Mouse (Mus musculus): Measurements from ENCODE around the gene Vwa5a.

Gene Vwa5a

DNA sequence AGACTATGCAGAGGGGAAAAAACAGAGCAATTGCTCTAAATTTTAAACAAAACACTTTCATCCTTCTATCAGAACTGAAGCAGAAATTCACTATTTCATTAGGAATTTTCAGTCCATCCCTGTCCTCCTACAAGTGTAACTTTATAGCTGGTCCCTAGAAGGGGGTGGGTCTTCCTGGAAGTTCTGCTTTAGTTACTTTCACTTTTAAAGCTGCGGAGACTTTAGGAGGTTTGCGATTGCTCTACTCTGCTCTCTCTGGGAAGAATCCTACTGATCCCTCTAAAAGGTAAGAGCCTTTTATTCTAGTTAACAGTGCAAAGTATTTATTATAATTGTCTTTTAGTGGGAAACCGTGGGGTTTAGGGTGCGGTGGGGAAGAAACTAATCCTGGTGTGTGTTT is at the start of gene Vwa5a:
Gene Vwa5a, plus strand, starts transcription at position 167 of the 400 bp plus-strand sequence.
- DNase-seq (ENCODE audit: low read depth, low spot score) = peak; percentile 33

DNA sequence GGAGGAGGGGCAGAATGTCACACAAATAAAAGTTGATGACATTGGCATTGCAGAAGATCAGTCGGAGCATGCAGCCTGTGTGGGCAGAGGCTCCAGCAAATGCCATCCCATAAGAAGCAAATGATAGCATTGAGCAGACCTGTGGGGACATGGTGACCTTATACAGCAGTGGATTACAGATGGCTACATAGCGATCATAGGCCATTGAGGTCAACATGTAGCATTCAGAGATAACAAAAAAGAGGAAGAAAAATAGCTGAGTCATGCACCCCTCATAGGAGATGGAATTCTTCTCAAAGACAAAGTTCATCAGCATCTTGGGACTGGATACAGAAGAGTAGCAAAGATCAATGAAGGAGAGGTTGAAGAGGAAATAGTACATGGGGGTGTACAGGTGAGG is 45.2 kb upstream of the Vwa5a start:
- no peak for DNase-seq (ENCODE audit: low read depth, low spot score)

DNA sequence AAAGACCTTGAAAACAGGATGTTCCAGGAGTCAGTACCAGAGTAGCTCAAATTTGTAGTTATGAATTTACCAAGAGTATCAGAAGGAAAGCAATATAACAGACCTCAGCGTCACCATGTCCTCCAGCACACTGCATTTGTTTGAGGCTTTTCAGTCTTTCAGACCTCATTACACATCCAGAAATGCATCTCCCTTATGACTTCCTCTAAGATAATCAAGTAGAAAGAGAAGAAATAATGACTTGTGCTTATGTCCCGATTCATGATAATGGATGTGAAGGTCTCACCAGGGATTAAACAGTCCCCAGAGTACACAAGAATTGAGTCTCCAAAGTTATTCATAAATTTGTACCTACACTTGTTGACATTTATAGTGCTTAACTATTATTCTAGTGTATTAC is 43.6 kb upstream of the Vwa5a start, which contains the start of gene Olfr918:
Gene Olfr918, minus strand, starts transcription at position 101 of the 400 bp plus-strand sequence.
- no peak for DNase-seq (ENCODE audit: low read depth, low spot score)

DNA sequence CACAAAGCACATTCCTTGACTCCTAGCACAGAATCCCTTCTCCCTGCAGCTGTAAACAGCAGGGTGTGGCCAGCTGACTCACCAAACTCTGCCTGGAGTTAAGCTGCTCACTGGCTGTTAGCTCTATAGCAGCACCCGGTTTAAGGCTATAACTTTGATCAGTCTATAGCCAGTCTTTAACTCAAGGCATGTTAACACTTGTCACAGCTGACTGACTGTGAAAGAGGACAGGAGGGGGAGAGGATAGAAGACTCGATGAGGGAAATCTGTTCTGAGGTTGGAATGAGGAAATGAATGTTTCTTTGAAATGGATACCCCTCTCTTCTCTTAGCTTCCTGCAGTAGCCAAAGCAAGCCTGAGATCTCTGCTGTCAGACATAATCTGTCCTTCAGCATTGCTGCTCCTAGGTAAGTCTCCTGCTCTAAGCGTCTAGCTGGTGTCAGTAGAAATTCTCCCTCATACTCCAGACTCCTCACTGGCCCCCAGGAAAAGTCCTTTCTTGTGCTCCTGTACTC is 916 bp downstream of the Vwa5a start:
- peak; percentile 16 for DNase-seq (ENCODE audit: low read depth, low spot score)

DNA sequence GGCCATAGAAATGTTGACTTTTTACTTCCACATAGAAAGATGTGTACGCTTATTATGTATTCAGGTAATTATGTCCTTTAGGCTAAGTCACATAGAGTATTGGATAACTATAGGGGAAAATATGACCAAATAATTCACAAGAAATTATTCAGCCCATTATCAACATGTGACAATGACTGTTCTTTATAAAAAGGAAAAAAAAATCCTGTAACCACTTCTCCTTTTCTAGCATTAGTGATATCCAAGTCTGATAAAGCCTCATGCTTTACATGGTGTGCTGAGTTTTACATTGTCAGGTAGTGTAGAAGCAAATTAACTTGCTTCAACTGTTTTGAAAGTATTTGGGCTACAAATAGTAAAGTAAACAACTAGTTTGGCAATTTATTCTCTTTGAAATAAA is 6.0 kb downstream of the Vwa5a start:
- DNase-seq (ENCODE audit: low read depth, low spot score) = no peak

DNA sequence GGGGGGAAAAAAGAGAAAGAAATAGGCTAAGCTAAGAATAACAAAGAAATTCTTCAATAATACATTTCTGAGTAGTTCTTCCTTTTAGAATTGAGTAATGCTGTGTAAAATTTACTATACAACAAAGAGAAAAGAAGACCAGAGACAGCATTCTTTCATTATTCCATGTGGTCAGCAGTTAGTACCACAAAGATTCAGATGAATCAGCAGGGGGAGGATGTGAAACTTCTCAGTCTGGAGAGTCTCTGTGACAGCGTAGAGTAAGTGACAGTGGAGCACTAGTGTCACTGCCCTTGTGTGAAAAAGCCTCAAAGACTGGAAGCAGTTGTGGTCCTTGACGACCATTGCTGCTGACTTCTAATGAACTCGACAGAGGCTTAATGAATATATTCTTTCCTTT is 10.2 kb downstream of the Vwa5a start:
- DNase-seq (ENCODE audit: low read depth, low spot score) = no peak

DNA sequence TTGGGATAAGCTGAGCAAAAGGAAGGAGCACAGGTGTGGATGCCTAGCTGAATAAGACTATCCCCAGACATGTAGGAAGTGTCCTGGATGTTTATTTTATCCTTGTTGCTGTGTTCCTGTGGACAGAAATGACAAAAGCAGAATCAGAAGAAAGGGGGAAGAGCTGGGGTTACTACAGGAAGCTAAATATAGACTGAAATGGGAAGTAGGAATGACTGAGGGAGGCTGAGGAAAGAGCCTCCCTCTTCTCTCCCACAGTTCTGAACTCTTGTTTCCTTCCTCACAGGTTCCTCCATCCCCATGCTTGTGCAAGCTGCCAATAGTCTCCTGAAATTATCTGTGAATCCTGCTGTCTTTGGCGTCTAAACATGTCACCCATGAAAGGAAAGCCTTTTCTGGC is 23.3 kb downstream of the Vwa5a start:
- no peak for DNase-seq (ENCODE audit: low read depth, low spot score)

DNA sequence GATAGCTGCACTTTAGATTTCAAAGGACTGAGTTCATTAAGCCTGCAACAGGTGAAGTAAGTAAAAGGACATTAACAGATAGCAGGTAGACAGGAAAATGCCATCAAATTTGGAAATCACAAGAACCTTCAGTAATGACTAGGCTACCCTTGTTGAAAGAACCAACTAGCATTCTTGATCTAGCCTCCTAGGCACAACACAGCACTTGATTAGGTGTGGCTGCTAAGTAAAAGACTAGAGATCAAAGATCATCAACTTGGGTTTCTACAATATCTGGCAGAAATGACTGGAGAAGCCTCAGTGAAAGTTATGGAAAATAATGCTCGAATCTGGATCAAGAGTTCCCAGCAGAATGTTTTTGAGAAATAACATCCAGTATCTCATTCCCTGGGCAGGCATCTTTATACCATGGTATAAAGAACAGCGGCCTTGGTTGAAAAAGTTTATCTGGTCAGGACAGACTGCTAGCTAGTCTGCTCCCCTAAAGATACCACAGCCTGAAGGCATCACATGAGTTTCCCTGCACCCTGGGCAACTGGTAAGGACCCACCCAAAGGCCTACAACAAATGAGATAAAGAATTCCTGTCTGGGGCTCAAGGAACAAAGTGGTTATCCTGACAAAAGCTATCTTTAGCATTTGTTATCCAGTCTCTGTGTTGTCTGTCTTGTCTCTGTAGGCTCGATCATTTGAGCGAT is 26.7 kb downstream of the Vwa5a start:
- DNase-seq (ENCODE audit: low read depth, low spot score) = no peak

DNA sequence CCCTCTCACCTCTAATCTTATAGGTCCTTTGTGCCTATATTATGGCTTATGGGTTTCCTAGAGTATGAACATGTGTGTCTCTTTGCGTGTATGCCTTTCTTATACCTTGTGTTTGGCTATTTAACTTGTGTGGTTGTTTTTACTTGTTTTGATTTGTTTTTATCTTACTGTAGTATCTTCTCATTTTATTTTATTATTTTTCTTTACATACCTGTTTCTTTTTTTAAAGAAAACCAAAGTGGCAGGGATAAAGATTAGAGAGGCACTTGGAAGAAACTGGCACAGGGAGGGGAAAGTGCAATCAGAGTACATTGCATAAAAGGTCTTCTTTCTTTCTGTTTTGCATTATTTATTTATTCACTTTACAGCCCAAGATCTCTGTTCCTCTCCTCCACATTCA is 33.9 kb downstream of the Vwa5a start, which contains the start of gene Olfr920:
Gene Olfr920, plus strand, starts transcription at position 301 of the 400 bp plus-strand sequence.
- DNase-seq (ENCODE audit: low read depth, low spot score) = no peak

DNA sequence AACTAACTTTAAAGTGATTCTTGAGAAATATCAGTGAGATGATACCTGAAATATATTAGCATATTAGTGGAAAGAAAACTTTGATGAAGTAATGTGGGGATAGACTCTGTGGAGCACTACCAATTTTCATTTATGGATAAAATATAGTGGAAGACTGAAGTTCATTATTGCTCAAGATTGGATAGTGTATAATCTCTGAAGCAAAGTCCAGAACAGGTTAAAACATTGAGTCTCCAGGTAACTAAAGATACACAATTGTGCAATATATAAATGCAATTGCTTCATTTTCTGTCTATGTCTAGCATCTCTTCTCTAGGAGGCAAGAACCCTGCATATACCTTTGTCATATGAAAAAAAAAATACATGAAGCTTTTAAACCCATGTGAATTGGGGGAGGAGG is 54.7 kb downstream of the Vwa5a start, which contains the start of gene Olfr921:
Gene Olfr921, plus strand, starts transcription at position 301 of the 400 bp plus-strand sequence.
- DNase-seq (ENCODE audit: low read depth, low spot score) = no peak

DNA sequence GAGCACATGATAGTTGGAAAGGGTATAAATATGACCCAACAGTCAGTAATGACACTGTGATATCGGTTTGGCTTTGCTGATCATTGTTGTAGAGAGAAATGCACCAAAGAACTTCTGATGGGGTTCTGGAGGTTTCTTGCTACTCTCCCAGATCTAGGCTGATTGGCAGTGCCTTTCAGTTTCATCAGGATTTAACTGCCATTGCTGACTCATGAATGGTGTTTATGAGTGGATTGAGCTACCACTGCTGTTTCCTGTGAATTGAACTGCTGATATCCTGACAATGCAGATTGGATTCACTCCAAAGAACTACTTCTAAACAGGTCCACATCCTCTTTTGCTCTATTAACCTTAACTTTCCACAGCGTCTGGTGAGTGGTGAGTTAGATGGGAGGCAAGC is 74.6 kb downstream of the Vwa5a start:
- DNase-seq (ENCODE audit: low read depth, low spot score) = no peak

All from forelimb bud, embryonic 11.5 days (tissue).